Mouse (Mus musculus) hindbrain, embryonic 15.5 days (tissue): ENCODE measurements around the gene AC170998.1. TPM values are rescaled to one million over a fixed set of nuclear protein-coding genes. Genes with fewer than 3 reads are reported as not detected.
A peak's percentile ranks its signal among the peaks of the same experiment; 100 is the strongest.
"Not testable (repeated sequence)": the region's sequence is repeated elsewhere in the genome, so short reads cannot be mapped to it uniquely, and the experiment has no call there.

Experiments used
- ATAC-seq: fragments of 200-750 bp; cut with Nextera tagmentation; 2 replicates; pipeline ENCODE4 v1.8.0; 2017; ENCODE audit warnings: low read depth, moderate number of reproducible peaks, moderate TSS enrichment; ENCODE audit not compliant: low FRiP score
- H3K27ac ChIP-seq: fragments of 300-500 bp; sonication (generic); replicated peaks from 2 replicates; pipeline ENCODE4 v1.5.1; 2015; ENCODE audit warnings: mild to moderate bottlenecking, inconsistent platforms
- H3K27me3 ChIP-seq: fragments of 300-500 bp; sonication (generic); 2 replicates; pipeline ENCODE4 v1.6.1; 2015; ENCODE audit warnings: control low read depth, inconsistent platforms
- H3K36me3 ChIP-seq: fragments of 300-500 bp; sonication (generic); 2 replicates; pipeline ENCODE4 v1.6.1; 2015; ENCODE audit warnings: control low read depth, inconsistent platforms
- H3K4me1 ChIP-seq: fragments of 300-500 bp; sonication (generic); replicated peaks from 2 replicates; pipeline ENCODE4 v1.6.1; 2015; ENCODE audit warnings: control low read depth, inconsistent platforms
- H3K4me2 ChIP-seq: fragments of 300-500 bp; sonication (generic); 2 replicates; pipeline ENCODE4 v1.6.1; 2015; ENCODE audit warnings: moderate library complexity, mild to moderate bottlenecking, inconsistent platforms
- H3K4me3 ChIP-seq: fragments of 300-500 bp; sonication (generic); 2 replicates; pipeline ENCODE4 v1.5.1; 2015; ENCODE audit warnings: mild to moderate bottlenecking, inconsistent platforms
- H3K9ac ChIP-seq: fragments of 300-500 bp; sonication (generic); 2 replicates; pipeline ENCODE4 v1.6.1; 2015; ENCODE audit warnings: inconsistent platforms
- H3K9me3 ChIP-seq: fragments of 300-500 bp; sonication (generic); 2 replicates; pipeline ENCODE4 v1.6.1; 2016; ENCODE audit warnings: control low read depth, inconsistent platforms
- WGBS: fragments of 180-500 bp; shearing (Covaris S2); methylation state at CpG from one replicate; pipeline ENCODE4 v1.1.7; 2015; 5-methylcytosine and 5-hydroxymethylcytosine counted together
- polyA plus RNA-seq: library from polyadenylated mRNA; unstranded; fragments of >200 nt; fragmentation: Nextera tagmentation; extraction: Ambion mirVana; gene quantifications from 2 replicates; pipeline ENCODE4 v1.2.1, GENCODE M21; 2015

Gene AC170998.1
- polyA plus RNA-seq, 1 experiment from 2014 or later: 3.2 TPM

DNA sequence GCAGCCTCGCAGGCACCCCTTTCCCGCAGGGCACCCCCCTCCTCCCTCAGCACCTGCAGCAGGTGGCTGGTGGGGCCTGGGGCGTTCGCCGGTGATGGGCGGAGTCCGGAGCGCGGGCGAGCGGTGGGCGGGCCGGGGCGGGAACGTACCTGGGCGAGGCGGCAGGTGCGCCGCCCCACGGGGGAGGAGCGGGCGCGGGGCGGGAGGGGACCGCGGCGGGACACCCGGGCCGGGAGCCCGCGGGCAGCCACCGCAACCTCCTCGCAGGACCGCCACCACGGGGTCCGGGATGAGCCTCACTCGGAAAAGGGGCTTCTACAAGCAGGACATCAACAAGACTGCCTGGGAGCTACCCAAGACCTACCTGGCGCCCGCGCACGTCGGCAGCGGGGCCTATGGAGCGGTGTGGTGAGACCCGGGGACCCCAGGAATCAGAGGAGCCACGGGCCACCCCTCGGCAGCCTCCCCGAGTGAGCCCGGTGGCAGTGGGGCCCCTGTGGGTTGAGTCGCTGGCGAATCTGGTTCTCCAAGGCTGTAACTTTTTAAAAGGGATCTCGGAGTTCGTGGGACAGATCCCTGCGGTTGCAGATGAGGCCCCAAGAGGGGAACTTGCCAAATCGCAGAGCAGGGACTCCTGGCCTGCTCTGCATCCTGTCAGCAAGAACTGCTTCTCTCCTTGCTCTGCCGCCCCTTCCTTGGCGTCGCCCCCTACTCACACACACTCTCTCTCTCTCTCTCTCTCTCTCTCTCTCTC is 43.4 kb downstream of the AC170998.1 start, which contains the start of gene Mapk13:
Gene Mapk13, plus strand, starts transcription at position 177 of the 754 bp plus-strand sequence.
- Histone ChIP-seq H3K27me3 (peaks cover 34% of the 10 kb centered on the region), H3K27ac (no peak within 1 kb of the TSS), H3K9me3 (no peaks in the 10 kb centered on the region), H3K4me3 (peak within 1 kb of the TSS; percentile 35), H3K36me3 (no peaks in the 10 kb centered on the region), H3K4me1 (peaks cover 16% of the 10 kb centered on the region), H3K4me2 (peak within 1 kb of the TSS; percentile 65), H3K9ac (0 out of 2 replicates have a peak within 1 kb of the TSS, but pooled peaks have one; percentile 7)
- WGBS: 1% methylated on average over 54 of the region's 58 CpGs
- ATAC-seq: no peak

DNA sequence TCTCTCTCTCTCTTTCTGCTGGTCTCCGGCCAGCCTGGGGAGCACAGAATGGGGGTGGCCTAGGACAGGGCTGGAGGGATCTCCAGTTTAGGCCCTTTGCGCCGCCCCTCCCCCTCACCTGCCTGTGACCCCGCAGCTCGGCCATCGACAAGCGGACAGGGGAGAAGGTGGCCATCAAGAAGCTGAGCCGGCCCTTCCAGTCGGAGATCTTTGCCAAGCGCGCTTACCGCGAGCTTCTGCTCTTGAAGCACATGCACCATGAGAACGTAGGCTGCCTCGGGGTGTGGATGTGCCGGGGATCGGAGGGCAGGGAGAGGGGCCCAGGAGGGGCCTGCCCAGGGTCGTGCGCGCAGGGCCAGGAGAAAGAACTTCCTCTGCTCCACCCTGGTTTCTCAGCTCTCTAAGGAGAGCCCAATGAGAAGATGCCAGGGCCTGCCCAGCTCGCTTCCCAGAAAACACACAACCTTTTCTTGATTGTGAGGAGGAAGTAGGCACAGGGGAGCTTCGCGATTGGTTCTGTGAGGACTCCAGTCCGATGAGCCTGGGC is 44.1 kb downstream of the AC170998.1 start:
- H3K27me3 ChIP-seq: peaks cover 34% of the 10 kb centered on the region
- H3K9me3 ChIP-seq: no peaks in the 10 kb centered on the region
- H3K4me3 ChIP-seq: peak overlapping the region; percentile 35
- WGBS: 6% methylated on average over 24 of the region's 24 CpGs
- peaks cover 16% of the 10 kb centered on the region for H3K4me1 ChIP-seq
- no peak for ATAC-seq
- H3K9ac ChIP-seq: 0 out of 2 replicates have a peak overlapping the region, but pooled peaks have one; percentile 7
- H3K27ac ChIP-seq: no peak overlapping the region
- peak overlapping the region; percentile 65 for H3K4me2 ChIP-seq
- H3K36me3 ChIP-seq: no peaks in the 10 kb centered on the region

DNA sequence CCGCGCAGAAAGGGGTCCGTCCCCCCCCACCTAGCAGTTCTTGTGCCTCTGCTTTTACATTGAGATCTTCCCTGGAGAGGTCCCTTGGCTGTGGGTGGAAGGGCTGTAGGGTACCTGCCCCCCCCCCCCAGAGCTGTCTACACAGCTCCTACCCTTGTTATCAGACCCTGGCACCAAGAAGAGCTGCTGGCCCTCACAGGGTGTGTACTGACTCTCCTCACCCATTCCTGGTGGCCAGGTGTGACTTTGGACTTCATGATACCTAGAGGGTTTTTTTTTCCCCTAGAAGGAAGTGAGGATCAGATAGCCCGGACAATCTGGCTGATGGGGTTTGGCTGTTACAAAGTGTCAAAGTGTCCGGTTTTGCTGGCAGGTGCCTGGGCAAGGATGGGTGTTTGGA is 45.4 kb downstream of the AC170998.1 start:
- Histone ChIP-seq H3K4me3 (no peak overlapping the region), H3K9me3 (no peaks in the 10 kb centered on the region), H3K4me1 (peaks cover 16% of the 10 kb centered on the region), H3K9ac (no peak overlapping the region), H3K36me3 (no peaks in the 10 kb centered on the region), H3K27ac (no peak overlapping the region), H3K27me3 (peaks cover 34% of the 10 kb centered on the region), H3K4me2 (no peak overlapping the region)
- 91% methylated on average over 5 of the region's 5 CpGs for WGBS
- ATAC-seq: no peak

DNA sequence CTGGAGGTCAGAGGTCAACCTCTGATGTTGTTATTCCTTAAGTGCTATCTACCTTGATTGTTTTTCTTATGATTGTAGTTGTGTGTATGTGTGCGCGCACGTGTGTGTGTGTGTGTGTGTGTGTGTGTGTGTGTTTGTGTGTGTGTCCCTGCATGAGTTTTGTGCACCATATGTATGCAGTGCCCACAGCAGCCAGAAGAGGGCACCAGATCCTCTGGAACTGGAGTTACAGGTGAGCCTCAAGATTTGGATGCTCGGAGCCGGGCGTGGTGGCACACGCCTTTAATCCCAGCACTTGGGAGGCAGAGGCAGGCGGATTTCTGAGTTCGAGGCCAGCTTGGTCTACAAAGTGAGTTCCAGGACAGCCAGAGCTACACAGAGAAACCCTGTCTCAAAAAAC is 48.4 kb downstream of the AC170998.1 start:
- not testable (repeated sequence) for H3K9me3 ChIP-seq, ATAC-seq, H3K27ac ChIP-seq, H3K36me3 ChIP-seq, H3K4me2 ChIP-seq, H3K9ac ChIP-seq, H3K4me3 ChIP-seq
- 95% methylated on average over 9 of the region's 9 CpGs for WGBS
- H3K27me3 ChIP-seq: peaks cover 20% of the 10 kb centered on the region
- peaks cover 11% of the 10 kb centered on the region for H3K4me1 ChIP-seq

DNA sequence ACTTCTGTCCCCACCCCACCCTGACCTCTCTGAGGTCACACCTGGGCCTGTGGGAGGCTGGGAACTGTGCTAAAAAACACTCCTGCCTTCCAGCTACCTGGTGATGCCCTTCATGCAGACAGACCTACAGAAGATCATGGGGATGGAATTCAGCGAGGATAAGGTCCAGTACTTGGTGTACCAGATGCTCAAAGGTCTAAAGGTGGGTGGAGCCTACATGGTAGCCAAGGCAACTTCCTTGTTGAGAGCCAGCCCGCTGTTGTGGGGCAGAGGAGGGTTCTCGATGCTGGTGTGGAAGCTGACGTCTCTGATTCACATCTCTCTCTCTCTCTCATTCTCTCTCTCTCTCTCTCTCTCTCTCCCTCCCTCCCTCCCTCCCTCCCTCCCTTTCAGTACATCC is 49.3 kb downstream of the AC170998.1 start:
- no peaks in the 10 kb centered on the region for H3K9me3 ChIP-seq
- H3K27ac ChIP-seq: no peak overlapping the region
- no peak overlapping the region for H3K4me2 ChIP-seq
- no peaks in the 10 kb centered on the region for H3K36me3 ChIP-seq
- ATAC-seq: no peak
- H3K4me3 ChIP-seq: no peak overlapping the region
- WGBS: 84% methylated on average over 4 of the region's 4 CpGs
- H3K27me3 ChIP-seq: peaks cover 12% of the 10 kb centered on the region
- peaks cover 3% of the 10 kb centered on the region for H3K4me1 ChIP-seq
- H3K9ac ChIP-seq: no peak overlapping the region

Other genes with a start within 250 kb of the AC170998.1 start
- 31.5 and 32.5 TPM in 2 replicates for gene Fkbp5, start 208.6 kb upstream of the AC170998.1 start, polyA plus RNA-seq
- not detected in 2 replicates for gene Armc12, start 195.3 kb upstream of the AC170998.1 start, polyA plus RNA-seq
- gene Clpsl2, start 176.7 kb upstream of the AC170998.1 start, polyA plus RNA-seq: not detected in 2 replicates
- 0.44 and 0.47 TPM in 2 replicates for gene Clps, start 165.3 kb upstream of the AC170998.1 start, polyA plus RNA-seq
- gene Lhfpl5, start 150.4 kb upstream of the AC170998.1 start, polyA plus RNA-seq: 16.4 and 16.5 TPM in 2 replicates
- 86.6 and 88.7 TPM in 2 replicates for gene Srpk1, start 103.4 kb upstream of the AC170998.1 start, polyA plus RNA-seq
- gene Slc26a8, start 35.9 kb upstream of the AC170998.1 start, polyA plus RNA-seq: 1.5 and 1.8 TPM in 2 replicates
- gene Mapk14, start 34.8 kb upstream of the AC170998.1 start, polyA plus RNA-seq: 25.6 and 28.7 TPM in 2 replicates
- gene Mapk13, start 43.2 kb downstream of the AC170998.1 start, polyA plus RNA-seq: 0.97 and 1.7 TPM in 2 replicates
- 8.1 and 9.6 TPM in 2 replicates for gene Brpf3, start 75.0 kb downstream of the AC170998.1 start, polyA plus RNA-seq
- gene Pnpla1, start 132.3 kb downstream of the AC170998.1 start, polyA plus RNA-seq: 0.04 TPM in 1 of 2 replicates, not detected in the other
- gene 4930539E08Rik, start 189.2 kb downstream of the AC170998.1 start, polyA plus RNA-seq: 1.3 and 1.9 TPM in 2 replicates
- not detected in 2 replicates for gene Pxt1, start 217.8 kb downstream of the AC170998.1 start, polyA plus RNA-seq
- 84.7 and 85.0 TPM in 2 replicates for gene Kctd20, start 225.9 kb downstream of the AC170998.1 start, polyA plus RNA-seq